Mouse (Mus musculus) ES-Bruce4 (cell line): Measurements from ENCODE around the gene Nt5c3b. TPM values are rescaled to one million over a fixed set of nuclear protein-coding genes. Genes with fewer than 3 reads are reported as not detected.

Source experiments
- H3K27ac ChIP-seq: 2 replicates; pipeline ENCODE4 v1.5.1; 2012; ENCODE audit warnings: low read length, inconsistent platforms; ENCODE audit not compliant: insufficient read depth
- H3K27me3 ChIP-seq: 2 replicates; pipeline ENCODE4 v1.6.1; 2012; ENCODE audit warnings: mild to moderate bottlenecking, low read length, inconsistent platforms; ENCODE audit not compliant: control insufficient read depth, poor library complexity, insufficient read depth, severe bottlenecking
- H3K36me3 ChIP-seq: 2 replicates; pipeline ENCODE4 v1.6.1; 2012; ENCODE audit warnings: inconsistent platforms, mild to moderate bottlenecking, low read length, moderate library complexity; ENCODE audit not compliant: control insufficient read depth, poor library complexity, insufficient read depth, severe bottlenecking
- H3K4me1 ChIP-seq: one replicate; pipeline ENCODE4 v1.8.1; 2011; ENCODE audit warnings: low read length; ENCODE audit not compliant: control insufficient read depth, insufficient read depth
- H3K4me3 ChIP-seq: 2 replicates; pipeline ENCODE4 v1.5.1; 2011; ENCODE audit warnings: low read depth, mild to moderate bottlenecking, low read length
- H3K9ac ChIP-seq: 2 replicates; pipeline ENCODE4 v1.6.1; 2012; ENCODE audit warnings: low read depth, mild to moderate bottlenecking, inconsistent platforms; ENCODE audit not compliant: poor library complexity, severe bottlenecking
- H3K9me3 ChIP-seq: replicated peaks from 2 replicates; pipeline ENCODE4 v1.6.1; 2012; ENCODE audit warnings: mild to moderate bottlenecking, low read length, inconsistent platforms; ENCODE audit not compliant: control insufficient read depth, poor library complexity, insufficient read depth, severe bottlenecking
- CTCF ChIP-seq: IDR thresholded peaks from one replicate; pipeline ENCODE4 v1.8.1; 2011; ENCODE audit warnings: low read depth, low read length
- EP300 ChIP-seq: IDR thresholded peaks from 2 replicates; pipeline ENCODE4 v1.6.1; 2011; ENCODE audit warnings: low read depth, low read length; ENCODE audit not compliant: insufficient read depth
- POLR2A ChIP-seq: IDR thresholded peaks from one replicate; pipeline ENCODE4 v1.8.1; 2011; ENCODE audit warnings: low read length; ENCODE audit not compliant: insufficient read depth
- polyA plus RNA-seq: library from polyadenylated mRNA; stranded (reverse); fragments of >200 nt; gene quantifications from 2 replicates; pipeline ENCODE4 v1.2.4, GENCODE M21; 2011; ENCODE audit warnings: low read depth; ENCODE audit not compliant: missing spikeins, insufficient read depth, insufficient read length

Gene Nt5c3b
- polyA plus RNA-seq, 1 experiment: 44.6 TPM

DNA sequence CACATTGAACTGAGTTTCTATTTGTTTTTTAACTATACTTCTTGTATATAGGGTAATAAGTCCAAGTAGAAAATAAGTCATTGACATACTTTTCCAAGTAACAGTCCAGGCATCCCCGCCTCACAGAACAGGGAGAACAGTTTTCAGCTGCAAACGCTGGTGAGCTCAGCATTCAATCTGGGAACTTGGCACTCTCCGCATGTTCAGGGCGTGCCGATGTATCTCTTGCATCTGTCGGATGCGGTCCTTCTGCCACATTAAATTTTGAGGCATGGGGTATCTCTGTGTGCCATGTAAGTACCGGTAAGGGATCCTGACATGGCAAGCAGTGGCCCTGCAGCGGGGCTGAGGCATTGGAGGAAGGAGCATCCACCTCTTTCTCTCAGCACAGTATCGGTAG, 21.1 kb upstream of the Nt5c3b start:
- Histone ChIP-seq H3K4me1 (no peaks in the 10 kb centered on the region), H3K27me3 (no peaks in the 10 kb centered on the region), H3K4me3 (no peak overlapping the region), H3K36me3 (peaks cover 49% of the 10 kb centered on the region), H3K9me3 (no peaks in the 10 kb centered on the region), H3K9ac (no peak overlapping the region), H3K27ac (no peak overlapping the region)
- TF ChIP-seq CTCF (no peak), EP300 (no peak), POLR2A (no peak)

DNA sequence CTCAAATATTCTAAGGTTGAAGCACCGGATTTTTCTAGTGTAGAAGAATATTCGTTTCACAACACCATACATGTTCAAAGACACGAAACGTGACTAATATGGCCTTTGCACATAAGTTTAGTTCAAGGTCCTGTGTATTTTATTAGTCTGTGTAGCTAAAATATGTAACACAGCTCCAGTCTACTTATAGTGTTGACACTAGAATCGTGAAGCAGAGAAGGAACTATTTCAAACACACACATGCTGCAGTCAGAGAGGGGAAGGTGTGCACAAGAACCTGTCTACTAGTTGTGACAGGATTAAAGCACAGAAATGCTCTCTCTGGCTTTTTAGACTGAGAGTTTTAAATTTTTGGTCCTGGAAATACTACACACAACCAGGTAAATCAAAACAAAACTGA, 16.1 kb upstream of the Nt5c3b start:
- no peak overlapping the region for H3K27ac ChIP-seq
- TF ChIP-seq CTCF (no peak), EP300 (no peak), POLR2A (no peak)

DNA sequence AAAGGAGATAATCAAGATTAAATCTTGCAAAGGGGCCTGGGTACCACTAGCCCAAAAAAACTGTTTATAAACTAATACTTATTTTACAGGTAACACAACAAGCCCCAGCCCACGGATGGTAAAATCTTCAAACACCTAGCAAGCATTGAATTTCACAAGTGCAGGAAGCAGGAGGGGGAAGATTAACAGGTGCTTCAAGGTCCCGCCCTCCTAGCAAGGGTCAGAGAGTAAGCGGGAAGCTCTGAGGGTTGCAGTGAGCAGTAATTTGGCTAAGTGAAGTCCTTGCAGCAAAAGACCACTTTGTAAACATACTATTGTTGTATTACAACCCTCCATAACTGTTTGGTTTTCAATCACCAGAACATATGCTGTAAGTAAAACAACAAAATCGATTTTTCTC, 15.6 kb upstream of the Nt5c3b start:
- TF ChIP-seq POLR2A (no peak), CTCF (no peak), EP300 (no peak)
- Histone ChIP-seq H3K27me3 (no peaks in the 10 kb centered on the region), H3K27ac (no peak overlapping the region), H3K4me1 (no peaks in the 10 kb centered on the region), H3K9ac (no peak overlapping the region), H3K4me3 (no peak overlapping the region), H3K9me3 (no peaks in the 10 kb centered on the region), H3K36me3 (peaks cover 20% of the 10 kb centered on the region)

More for the DNA sequence above, 16.1 kb upstream of the Nt5c3b start:
- Histone ChIP-seq H3K36me3 (peaks cover 25% of the 10 kb centered on the region), H3K4me3 (no peak overlapping the region), H3K4me1 (no peaks in the 10 kb centered on the region), H3K27me3 (no peaks in the 10 kb centered on the region), H3K9me3 (no peaks in the 10 kb centered on the region), H3K9ac (no peak overlapping the region)

DNA sequence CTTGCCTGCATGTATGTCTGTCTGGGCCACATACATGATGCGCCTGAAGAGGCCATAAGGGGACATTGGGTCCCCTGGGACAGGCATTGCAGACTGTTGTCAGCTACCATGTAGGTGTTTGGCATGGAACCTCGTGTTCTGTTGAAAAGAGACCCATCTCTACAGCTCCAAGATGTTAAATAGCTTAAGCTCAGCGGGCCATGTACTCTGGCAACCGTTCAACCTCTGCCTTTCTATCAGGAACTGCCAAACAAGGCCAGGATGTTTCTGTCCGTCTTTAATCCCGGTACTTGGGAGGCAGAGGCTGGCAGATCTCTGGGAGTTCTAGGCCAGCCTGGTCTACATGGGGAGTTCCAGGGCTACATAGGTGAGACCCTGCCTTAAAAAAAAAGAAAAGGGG, 1.0 kb upstream of the Nt5c3b start:
- H3K9ac ChIP-seq: no peak overlapping the region
- H3K36me3 ChIP-seq: no peaks in the 10 kb centered on the region
- H3K27ac ChIP-seq: no peak overlapping the region
- TF ChIP-seq POLR2A: no peak
- TF ChIP-seq EP300: no peak
- no peak for TF ChIP-seq CTCF
- H3K4me3 ChIP-seq: no peak overlapping the region
- H3K4me1 ChIP-seq: peaks cover 3% of the 10 kb centered on the region
- H3K27me3 ChIP-seq: no peaks in the 10 kb centered on the region
- H3K9me3 ChIP-seq: no peaks in the 10 kb centered on the region

DNA sequence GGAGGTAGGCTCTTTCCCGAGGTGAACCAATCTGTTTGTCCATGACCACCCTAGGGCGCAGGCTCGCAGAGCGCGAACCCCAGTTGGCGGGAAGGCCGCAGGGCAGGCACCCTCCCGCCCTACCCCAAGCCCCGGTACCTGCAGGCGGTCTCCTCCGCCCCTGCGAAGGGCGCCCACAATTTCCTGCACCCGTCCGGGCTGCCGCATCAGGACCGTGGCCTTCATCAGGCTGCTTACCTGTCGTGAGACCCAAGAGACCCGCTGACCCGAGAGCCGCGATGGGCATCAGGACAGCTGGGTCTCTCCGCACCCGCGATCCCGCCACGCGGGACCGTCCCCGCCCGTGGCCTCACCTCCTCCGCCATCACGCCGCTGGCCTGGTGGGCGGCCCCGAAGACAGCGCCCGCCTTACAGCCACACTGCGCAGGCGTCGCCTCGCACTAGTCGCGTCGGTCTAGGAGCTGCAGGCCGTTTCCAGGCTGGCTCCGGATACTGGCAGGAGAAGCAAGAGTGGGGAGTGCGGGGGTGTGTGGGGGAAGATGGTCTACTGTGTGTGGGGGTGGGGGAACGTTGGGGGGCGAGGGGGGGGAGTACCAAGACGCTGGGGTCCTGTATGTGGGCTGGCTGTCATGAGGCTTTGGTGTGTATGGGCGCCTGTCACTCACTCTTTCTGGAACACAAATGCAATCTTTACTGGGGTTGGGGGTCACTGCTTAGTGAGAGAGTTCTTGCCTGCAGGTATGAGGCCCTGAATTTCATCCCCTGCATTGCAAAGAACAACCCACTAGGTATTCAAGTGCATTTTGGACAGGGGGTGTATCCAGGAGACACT, 701 bp downstream of the Nt5c3b start:
- peak overlapping the region; percentile 72 for H3K9ac ChIP-seq
- TF ChIP-seq CTCF (no peak), EP300 (no peak), POLR2A (peak; percentile 77)
- H3K4me1 ChIP-seq: peaks cover 3% of the 10 kb centered on the region
- H3K27me3 ChIP-seq: no peaks in the 10 kb centered on the region
- no peaks in the 10 kb centered on the region for H3K9me3 ChIP-seq
- H3K36me3 ChIP-seq: no peaks in the 10 kb centered on the region
- H3K27ac ChIP-seq: no peak overlapping the region
- H3K4me3 ChIP-seq: peak overlapping the region; percentile 73

DNA sequence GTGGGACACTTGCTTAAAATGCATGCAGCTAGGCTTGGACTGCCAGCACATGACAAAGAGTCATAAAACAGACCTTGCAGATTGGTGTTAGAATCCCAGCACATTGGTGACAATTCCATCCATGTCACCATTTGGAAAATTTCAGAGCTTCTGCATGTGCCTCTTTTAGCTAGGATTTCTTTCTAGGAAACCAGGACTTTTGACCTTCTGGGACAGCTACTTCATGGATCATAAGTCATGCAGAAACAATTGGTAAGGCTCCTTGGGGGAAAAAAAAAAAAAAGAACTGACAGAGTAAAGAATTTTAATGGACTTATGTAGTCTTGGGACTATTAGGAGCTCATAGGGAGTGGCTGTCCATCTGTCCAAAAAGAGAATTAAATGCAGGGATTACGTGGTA, 3.7 kb downstream of the Nt5c3b start:
- TF ChIP-seq EP300 (no peak), CTCF (no peak), POLR2A (no peak)
- Histone ChIP-seq H3K4me1 (peaks cover 11% of the 10 kb centered on the region), H3K4me3 (no peak overlapping the region), H3K9me3 (no peaks in the 10 kb centered on the region), H3K27ac (no peak overlapping the region), H3K9ac (no peak overlapping the region), H3K27me3 (no peaks in the 10 kb centered on the region), H3K36me3 (no peaks in the 10 kb centered on the region)
